Mouse (Mus musculus) MEL (cell line): ENCODE results near the gene Bmpr1a. TPM values are rescaled to one million over a fixed set of nuclear protein-coding genes. Genes with fewer than 3 reads are reported as not detected.

Experiments used
- DNase-seq: peaks from one replicate; pipeline ENCODE4 v3.0.0; 2011; ENCODE audit warnings: low read depth, low spot score
- H3K27ac ChIP-seq: 2 replicates; pipeline ENCODE4 v1.5.1; 2012; ENCODE audit warnings: low read depth, mild to moderate bottlenecking, control low read depth, low read length, moderate library complexity; ENCODE audit not compliant: control insufficient read depth
- H3K27me3 ChIP-seq, 2 experiments: fragments of 150-350 bp in 1 of 2; sonication (generic) in 1 of 2; 2 replicates each; pipeline ENCODE4 v1.6.1; 2012; ENCODE audit warnings: low read length in 2 of 2, mild to moderate bottlenecking in 2 of 2, improper control_type of control experiment in 1 of 2, moderate library complexity in 1 of 2; ENCODE audit not compliant: insufficient read depth in 2 of 2, control insufficient read depth in 1 of 2
- H3K36me3 ChIP-seq, 2 experiments: 2 replicates each; pipeline ENCODE4 v1.6.1; 2012 to 2014; ENCODE audit warnings: low read length in 2 of 2, improper control_type of control experiment in 1 of 2, inconsistent platforms in 1 of 2, mild to moderate bottlenecking in 1 of 2; ENCODE audit not compliant: insufficient read depth in 2 of 2, control insufficient read depth in 1 of 2
- H3K4me1 ChIP-seq, 2 experiments: fragments of 150-350 bp in 1 of 2; sonication (generic) in 1 of 2; 2 replicates each; pipeline ENCODE4 v1.6.1; 2012; ENCODE audit warnings: low read length in 2 of 2, improper control_type of control experiment in 1 of 2, mild to moderate bottlenecking in 1 of 2; ENCODE audit not compliant: insufficient read depth in 2 of 2, control insufficient read depth in 1 of 2
- H3K4me3 ChIP-seq, 2 experiments: fragments of 150-350 bp in 1 of 2; sonication (generic) in 1 of 2; 2 replicates each; pipeline ENCODE4 v1.5.1; 2012; ENCODE audit warnings: low read depth in 2 of 2, low read length in 2 of 2, mild to moderate bottlenecking in 2 of 2, moderate library complexity in 2 of 2, control low read depth in 1 of 2, improper control_type of control experiment in 1 of 2; ENCODE audit not compliant: control insufficient read depth in 1 of 2, insufficient read depth in 1 of 2
- H3K79me2 ChIP-seq: 2 replicates; pipeline ENCODE4 v1.6.1; 2012; ENCODE audit warnings: mild to moderate bottlenecking, low read length, moderate library complexity; ENCODE audit not compliant: control insufficient read depth, poor library complexity, insufficient read depth
- H3K9ac ChIP-seq: 2 replicates; pipeline ENCODE4 v1.6.1; 2012; ENCODE audit warnings: low read depth, mild to moderate bottlenecking, control low read depth, low read length, moderate library complexity; ENCODE audit not compliant: control insufficient read depth, poor library complexity, severe bottlenecking
- H3K9me3 ChIP-seq: fragments of 150-350 bp; sonication (generic); replicated peaks from 2 replicates; pipeline ENCODE4 v1.6.1; 2012; ENCODE audit warnings: mild to moderate bottlenecking, low read length, improper control_type of control experiment, moderate library complexity; ENCODE audit not compliant: insufficient read depth
- BHLHE40 ChIP-seq: IDR thresholded peaks from 2 replicates; pipeline ENCODE4 v1.6.1; 2012; ENCODE audit warnings: low read depth, mild to moderate bottlenecking, inconsistent platforms, low read length, improper control_type of control experiment, borderline replicate concordance
- CHD1 ChIP-seq: IDR thresholded peaks from 2 replicates; pipeline ENCODE4 v1.6.1; 2012; ENCODE audit warnings: low read depth, mild to moderate bottlenecking, inconsistent platforms, low read length, improper control_type of control experiment
- CHD2 ChIP-seq: IDR thresholded peaks from 2 replicates; pipeline ENCODE4 v1.6.1; 2011; ENCODE audit warnings: low read length, improper control_type of control experiment
- CTCF ChIP-seq, 3 experiments: IDR thresholded peaks in 2 of 3; conservative IDR thresholded peaks in 1 of 3; 2 replicates each; pipeline ENCODE4 v1.5.1; 2011 to 2012; ENCODE audit warnings: low read length in 3 of 3, low read depth in 2 of 3, mild to moderate bottlenecking in 2 of 3, improper control_type of control experiment in 1 of 3, inconsistent platforms in 1 of 3, mixed read lengths in 1 of 3, moderate library complexity in 1 of 3; ENCODE audit not compliant: control insufficient read depth in 1 of 3, insufficient read depth in 1 of 3, poor library complexity in 1 of 3, severe bottlenecking in 1 of 3
- ELF1 ChIP-seq: IDR thresholded peaks from 2 replicates; pipeline ENCODE4 v1.6.1; 2014; ENCODE audit warnings: low read depth, mild to moderate bottlenecking, inconsistent platforms, low read length, improper control_type of control experiment, moderate library complexity
- EP300 ChIP-seq, 2 experiments: IDR thresholded peaks; 2 replicates each; pipeline ENCODE4 v1.6.1; 2011; ENCODE audit warnings: improper control_type of control experiment in 2 of 2, low read length in 2 of 2, low read depth in 1 of 2, mild to moderate bottlenecking in 1 of 2
- ETS1 ChIP-seq: IDR thresholded peaks from 2 replicates; pipeline ENCODE4 v1.6.1; 2012; ENCODE audit warnings: low read depth, mild to moderate bottlenecking, inconsistent platforms, low read length, improper control_type of control experiment, moderate library complexity
- GABPA ChIP-seq: IDR thresholded peaks from 2 replicates; pipeline ENCODE4 v1.6.1; 2012; ENCODE audit warnings: low read depth, mild to moderate bottlenecking, inconsistent platforms, low read length, improper control_type of control experiment, moderate library complexity
- GATA1 ChIP-seq: IDR thresholded peaks from 2 replicates; pipeline ENCODE4 v1.6.1; 2011; ENCODE audit warnings: low read depth, low read length, improper control_type of control experiment
- MAZ ChIP-seq: IDR thresholded peaks from 2 replicates; pipeline ENCODE4 v1.6.1; 2012; ENCODE audit warnings: low read depth, mild to moderate bottlenecking, inconsistent platforms, low read length, improper control_type of control experiment
- MXI1 ChIP-seq: IDR thresholded peaks from 2 replicates; pipeline ENCODE4 v1.6.1; 2011; ENCODE audit warnings: mild to moderate bottlenecking, low read depth, low read length, improper control_type of control experiment
- NELFE ChIP-seq: IDR thresholded peaks from 2 replicates; pipeline ENCODE4 v1.6.1; 2011; ENCODE audit warnings: low read depth, low read length, improper control_type of control experiment
- NRF1 ChIP-seq: IDR thresholded peaks from 2 replicates; pipeline ENCODE4 v1.6.1; 2014; ENCODE audit warnings: low read depth, mild to moderate bottlenecking, inconsistent platforms, low read length, improper control_type of control experiment, moderate library complexity; ENCODE audit not compliant: poor library complexity, insufficient read depth, severe bottlenecking
- POLR2AphosphoS5 ChIP-seq: IDR thresholded peaks from 2 replicates; pipeline ENCODE4 v1.6.1; 2012; ENCODE audit warnings: low read depth, borderline replicate concordance, mild to moderate bottlenecking, inconsistent platforms, low read length, moderate library complexity, mixed read lengths
- RCOR1 ChIP-seq: IDR thresholded peaks from 2 replicates; pipeline ENCODE4 v1.6.1; 2012; ENCODE audit warnings: low read depth, mild to moderate bottlenecking, inconsistent platforms, low read length, improper control_type of control experiment
- SIN3A ChIP-seq: IDR thresholded peaks from 2 replicates; pipeline ENCODE4 v1.6.1; 2012; ENCODE audit warnings: low read length, improper control_type of control experiment, inconsistent platforms
- SMC3 ChIP-seq: IDR thresholded peaks from 2 replicates; pipeline ENCODE4 v1.6.1; 2011; ENCODE audit warnings: low read depth, low read length, improper control_type of control experiment
- ZKSCAN1 ChIP-seq: IDR thresholded peaks from 2 replicates; pipeline ENCODE4 v1.6.1; 2012; ENCODE audit warnings: low read depth, mild to moderate bottlenecking, inconsistent platforms, low read length, improper control_type of control experiment, moderate library complexity
- ZMIZ1 ChIP-seq: IDR thresholded peaks from 2 replicates; pipeline ENCODE4 v1.6.1; 2012; ENCODE audit warnings: low read depth, mild to moderate bottlenecking, inconsistent platforms, low read length, improper control_type of control experiment, moderate library complexity
- polyA plus RNA-seq, 2 experiments: library from polyadenylated mRNA; stranded (reverse) in 1 of 2; unstranded in 1 of 2; fragments of >175 nt in 1 of 2; fragments of >200 nt in 1 of 2; gene quantifications; 2 replicates each; pipeline versions ENCODE4 v1.2.1 to v1.2.4; 2012; ENCODE audit warnings: low replicate concordance in 2 of 2, low read depth in 1 of 2; ENCODE audit not compliant: insufficient read length in 2 of 2, insufficient read depth in 1 of 2, missing spikeins in 1 of 2
- total RNA-seq: library from RNA; depleted of rRNA; stranded (reverse); fragments of 300-350 nt; gene quantifications from 2 replicates; pipeline ENCODE4 v1.2.3, GENCODE M21; 2012

Bmpr1a gene
- total and polyA plus RNA-seq, 3 experiments: 3.1 TPM; not detected in 1

DNA sequence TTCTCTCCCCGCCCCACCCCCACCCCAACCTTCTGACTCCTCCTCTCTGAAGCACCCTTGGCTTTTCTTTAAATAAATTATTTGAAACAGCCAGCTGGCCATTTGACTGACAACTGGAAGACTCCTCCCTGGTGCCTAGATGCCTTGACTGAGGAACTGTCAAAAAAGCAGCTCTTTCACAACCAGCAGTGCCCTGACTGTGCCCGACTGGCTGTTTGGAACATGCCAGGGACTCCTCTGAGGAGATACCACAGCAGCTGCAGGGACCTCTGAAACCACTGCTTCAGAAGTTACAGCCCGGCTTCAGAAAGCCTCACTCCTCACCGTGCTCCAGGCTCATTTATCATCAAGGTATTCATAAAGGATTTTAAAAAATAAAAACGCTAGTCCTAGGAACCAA is 58.8 kb downstream of the Bmpr1a start:
- H3K27me3 ChIP-seq: no peaks in the 10 kb centered on the region
- H3K4me1 ChIP-seq: no peaks in the 10 kb centered on the region
- no peaks in the 10 kb centered on the region; a peak in 1 of 4 replicates for H3K36me3 ChIP-seq
- no peaks in the 10 kb centered on the region for H3K79me2 ChIP-seq
- no peak for DNase-seq
- no peak overlapping the region for H3K9ac ChIP-seq
- H3K4me3 ChIP-seq: no peak overlapping the region
- no peaks in the 10 kb centered on the region for H3K9me3 ChIP-seq
- H3K27ac ChIP-seq: no peak overlapping the region
- no peak for TF ChIP-seq NELFE
- no peak for TF ChIP-seq ZMIZ1
- TF ChIP-seq CHD1: no peak
- no peak for TF ChIP-seq CHD2
- no peak for TF ChIP-seq ETS1
- no peak for TF ChIP-seq NRF1
- TF ChIP-seq ELF1: no peak
- TF ChIP-seq CTCF (IDR thresholded peaks at IDR 0.05 in 2 of 3, conservative IDR thresholded peaks at IDR 0.05 in 1 of 3; ENCODE audit: control insufficient read depth in 1 of 3, insufficient read depth in 1 of 3, low read depth in 2 of 3, low read length in 3 of 3, poor library complexity in 1 of 3, severe bottlenecking in 1 of 3): no peak
- TF ChIP-seq BHLHE40: no peak
- no peak for TF ChIP-seq ZKSCAN1
- no peak for TF ChIP-seq GATA1
- no peak for TF ChIP-seq SIN3A

DNA sequence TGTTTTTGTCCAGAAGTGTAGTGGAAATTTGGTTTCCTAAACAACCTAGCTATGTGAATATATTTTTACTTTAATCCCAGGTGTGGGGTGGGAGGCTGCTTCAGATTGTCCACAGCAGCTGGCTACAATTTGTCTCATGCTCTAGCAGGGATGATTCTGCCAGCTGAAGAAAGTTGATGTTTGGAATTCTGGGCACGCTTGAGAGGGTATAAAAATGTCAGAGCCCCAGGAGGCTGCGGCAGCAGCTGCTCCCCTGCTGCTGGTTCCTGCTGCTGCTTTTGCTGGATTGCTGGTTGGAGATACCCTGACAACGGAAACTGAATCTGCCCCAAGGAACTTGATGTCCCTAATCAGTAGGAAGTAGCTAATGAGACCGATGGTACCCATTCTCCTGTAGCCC is 60.6 kb downstream of the Bmpr1a start:
- Histone ChIP-seq H3K36me3 (no peaks in the 10 kb centered on the region), H3K4me3 (no peak overlapping the region)
- TF ChIP-seq GATA1 (no peak), RCOR1 (no peak), SMC3 (no peak), ZKSCAN1 (no peak), MXI1 (no peak), ELF1 (no peak), EP300 (IDR thresholded peaks at IDR 0.05; ENCODE audit: low read depth in 1 of 2, low read length in 2 of 2) (no peak), MAZ (no peak), GABPA (no peak), POLR2AphosphoS5 (no peak)
- TF ChIP-seq, all 39 proteins: peak for 0
- Histone ChIP-seq H3K9ac (no peak overlapping the region), H3K27me3 (no peaks in the 10 kb centered on the region), H3K79me2 (no peaks in the 10 kb centered on the region), H3K9me3 (no peaks in the 10 kb centered on the region), H3K27ac (no peak overlapping the region), H3K4me1 (no peaks in the 10 kb centered on the region)
- DNase-seq: no peak
